Mouse (Mus musculus) heart, postnatal 0 days (tissue): ENCODE data around the gene Hspb2.

Source experiments
- CTCF ChIP-seq: IDR thresholded peaks from 2 replicates; pipeline ENCODE4 v1.5.1; 2016; ENCODE audit warnings: antibody characterized with exemption, control low read depth, low read depth
- EP300 ChIP-seq: IDR thresholded peaks from 2 replicates; pipeline ENCODE4 v1.6.1; 2016; ENCODE audit warnings: antibody characterized with exemption, low read depth

- no peak for TF ChIP-seq CTCF
- TF ChIP-seq EP300, result no peak
Observed at GRCm38 (mm10) chr9:50711337-50711736, 40.8 kb downstream of the Hspb2 start.
